Mouse (Mus musculus) cerebellum, adult 2 months (tissue): ENCODE results near the gene Dnajb13.

Experiments used
- CTCF ChIP-seq: fragments of 200-500 bp; IDR thresholded peaks from 2 replicates; pipeline ENCODE4 v1.5.1; 2011; ENCODE audit warnings: low read depth, mild to moderate bottlenecking, control low read depth, low read length, moderate library complexity, borderline replicate concordance; ENCODE audit not compliant: insufficient read depth
- POLR2A ChIP-seq: fragments of 200-500 bp; IDR thresholded peaks from 2 replicates; pipeline ENCODE4 v1.6.1; 2011; ENCODE audit warnings: low read length, control low read depth, borderline replicate concordance; ENCODE audit not compliant: insufficient read depth

DNA sequence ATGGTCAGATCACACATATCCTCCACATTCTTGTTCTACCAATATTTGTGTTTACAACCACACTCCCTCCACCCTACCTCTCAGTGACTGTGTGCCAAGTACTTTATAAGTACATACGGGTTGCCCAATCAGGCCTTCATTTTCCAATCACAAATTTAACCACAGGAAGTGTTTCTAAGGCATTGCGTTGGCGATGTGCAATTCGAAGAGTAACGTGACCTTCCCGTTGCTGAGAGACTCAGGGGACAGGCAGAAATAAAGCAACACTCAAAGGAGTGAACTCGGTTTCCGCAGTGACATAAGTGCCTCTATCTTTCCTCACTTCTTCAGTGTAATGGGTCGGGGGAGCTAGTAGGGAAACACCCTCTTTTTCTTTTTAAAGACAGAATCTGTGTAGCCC is 24.8 kb upstream of the Dnajb13 start:
- TF ChIP-seq CTCF: no peak
- TF ChIP-seq POLR2A: no peak
